Mouse (Mus musculus): ENCODE results near the gene Tmem209. TPM values are rescaled to one million over a fixed set of nuclear protein-coding genes. Genes with fewer than 3 reads are reported as not detected.

Tmem209 gene
- total RNA-seq, 2 experiments from 2014 or later: 47.7 to 54.5 TPM

- ATAC-seq (replicated peaks; ENCODE audit: low FRiP score, poor library complexity, severe bottlenecking): no peak
These were observed 31.6 kb upstream of the Tmem209 start, which contains the start of gene Cpa2 for GRCm38 (mm10) chr6:30541009-30541799. Gene Cpa2, plus strand, starts transcription at chr6:30541582.

GRCm38 (mm10) chr6:30538800-30539199 lies 29.2 kb upstream of the Tmem209 start:
- ATAC-seq (replicated peaks; ENCODE audit: low FRiP score, poor library complexity, severe bottlenecking): no peak

- ATAC-seq (replicated peaks; ENCODE audit: low FRiP score, poor library complexity, severe bottlenecking): no peak
These were observed 28.7 kb upstream of the Tmem209 start for GRCm38 (mm10) chr6:30538240-30538639.

- no peak for ATAC-seq (replicated peaks; ENCODE audit: low FRiP score, poor library complexity, severe bottlenecking)
These were observed 25.8 kb upstream of the Tmem209 start for GRCm38 (mm10) chr6:30535340-30535739.

DNA sequence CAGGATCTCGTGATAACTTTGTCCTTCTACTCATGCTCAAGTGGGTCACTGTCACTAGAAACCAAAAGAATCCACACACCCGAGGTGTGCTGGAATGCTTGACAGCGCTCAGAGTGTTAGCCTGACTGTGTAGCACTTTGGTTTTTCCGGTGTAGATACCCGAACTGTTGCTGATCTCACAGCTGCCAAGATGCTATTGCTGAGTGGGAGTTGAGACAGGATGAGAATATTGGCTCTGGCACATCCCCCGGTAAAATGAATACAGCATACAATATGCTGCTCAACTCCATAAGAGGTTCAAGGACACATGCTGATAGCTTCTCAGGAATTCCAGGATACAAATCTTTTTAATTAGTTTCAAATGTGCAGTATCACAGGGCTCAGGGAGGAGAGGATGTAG lies 19.2 kb upstream of the Tmem209 start:
- ATAC-seq (replicated peaks; ENCODE audit: low FRiP score, poor library complexity, severe bottlenecking): no peak

DNA sequence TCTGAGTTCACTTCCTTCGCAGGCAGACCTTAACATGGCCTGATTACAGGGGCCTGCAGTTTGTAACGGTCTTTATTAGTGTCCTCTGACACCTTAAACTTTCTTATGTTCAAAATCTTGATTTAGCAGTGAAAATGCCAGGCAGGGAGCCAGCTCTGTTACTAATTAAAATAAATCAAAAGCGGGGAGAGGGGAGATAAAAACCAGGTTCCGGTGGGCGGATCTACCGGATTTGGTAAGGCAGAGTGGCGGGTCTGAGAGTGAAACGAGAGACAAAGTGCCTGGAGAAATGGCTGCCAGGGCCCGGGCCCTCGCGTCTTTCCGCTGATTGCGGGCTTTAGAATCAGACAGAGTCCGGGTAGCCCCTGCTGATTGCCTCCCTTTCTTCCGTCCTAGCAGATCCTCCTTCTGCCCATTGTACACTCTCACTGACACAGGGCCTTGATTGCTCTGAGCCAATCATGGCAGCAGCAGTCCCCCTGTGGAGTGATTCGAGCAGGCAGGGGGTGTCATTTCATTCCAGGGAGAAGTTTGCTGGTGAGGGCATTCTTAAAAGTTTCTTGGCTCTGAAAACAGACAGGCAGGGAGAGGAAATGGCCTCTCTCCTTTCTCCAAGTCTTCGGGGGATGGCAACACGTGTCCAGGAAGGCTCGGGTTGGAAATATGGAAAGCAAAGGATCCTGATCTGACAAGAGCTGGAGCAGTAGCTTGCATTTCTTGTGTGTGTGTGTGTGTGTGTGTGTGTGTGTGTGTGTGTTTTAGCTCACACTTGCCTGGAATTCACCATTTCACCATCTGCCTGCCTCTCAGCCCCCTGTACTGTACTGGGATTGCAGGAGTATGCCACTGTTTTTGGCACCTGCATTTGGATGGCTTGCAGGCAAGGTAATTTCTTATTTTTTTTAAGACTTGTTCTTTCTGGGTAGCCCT lies 17.3 kb upstream of the Tmem209 start:
- no peak for ATAC-seq (replicated peaks; ENCODE audit: low FRiP score, poor library complexity, severe bottlenecking)

DNA sequence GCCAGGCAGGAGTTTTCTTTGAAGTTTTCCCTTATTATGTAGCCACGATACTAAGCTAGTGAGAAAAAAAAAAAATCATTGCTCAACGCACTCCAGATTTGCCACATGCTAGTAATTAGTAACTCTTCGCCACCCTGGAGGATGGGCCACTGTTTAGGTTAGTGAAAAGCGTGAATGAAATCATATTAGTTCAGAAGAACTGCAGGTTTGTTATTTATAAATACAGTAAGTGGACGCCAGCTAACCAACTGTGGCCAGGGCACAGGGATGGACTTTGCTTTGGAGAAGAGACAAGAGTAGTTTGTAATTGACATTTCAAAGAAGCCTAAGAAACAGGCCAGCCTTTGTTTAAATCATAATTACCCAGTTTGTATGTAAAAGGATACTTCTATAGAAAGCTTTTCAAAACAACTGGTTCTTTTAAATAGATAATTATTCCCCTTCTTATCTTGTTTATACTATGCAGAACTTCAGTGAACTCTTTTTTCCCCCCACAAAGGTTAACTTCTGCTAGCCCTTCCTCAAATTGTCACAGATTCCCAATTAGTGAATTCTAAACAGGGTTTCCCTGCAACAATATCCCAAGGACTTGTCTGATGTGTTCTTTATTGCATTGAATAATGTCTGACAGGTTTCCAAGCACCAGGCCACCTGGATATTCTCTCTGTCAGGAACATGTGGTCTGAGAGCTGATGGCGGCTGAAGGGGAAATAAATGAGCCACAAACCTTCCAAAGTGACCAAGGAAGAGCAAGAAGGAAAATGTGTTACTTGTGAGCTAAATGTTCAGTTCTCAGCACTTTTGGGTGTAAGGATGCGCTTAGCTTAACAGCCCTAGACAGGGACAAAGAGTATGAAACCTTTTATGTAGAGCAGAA lies 16.1 kb upstream of the Tmem209 start:
- ATAC-seq (replicated peaks; ENCODE audit: low FRiP score, poor library complexity, severe bottlenecking): no peak

DNA sequence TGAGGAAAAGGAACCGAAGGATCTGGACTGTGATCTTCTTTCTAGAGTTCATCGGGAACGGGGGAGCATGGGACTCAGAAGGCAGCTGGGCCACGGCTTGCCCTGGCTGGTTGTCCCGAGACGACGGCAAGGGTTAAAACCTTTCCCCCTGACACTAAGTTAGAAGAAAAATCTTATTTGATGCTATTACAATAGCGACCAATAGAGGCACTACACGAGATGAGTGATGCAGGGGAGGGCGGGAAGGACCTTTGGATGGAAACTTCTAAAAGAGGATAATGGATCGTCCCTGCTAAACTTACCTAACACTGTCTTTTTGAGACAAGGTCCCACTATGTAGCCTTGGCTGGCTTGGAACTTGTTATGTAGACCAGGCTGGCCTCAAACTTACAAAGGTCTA lies 10.8 kb upstream of the Tmem209 start:
- ATAC-seq (replicated peaks; ENCODE audit: low FRiP score, poor library complexity, severe bottlenecking): 0 out of 2 replicates have a peak, but pooled peaks have one; percentile 14

DNA sequence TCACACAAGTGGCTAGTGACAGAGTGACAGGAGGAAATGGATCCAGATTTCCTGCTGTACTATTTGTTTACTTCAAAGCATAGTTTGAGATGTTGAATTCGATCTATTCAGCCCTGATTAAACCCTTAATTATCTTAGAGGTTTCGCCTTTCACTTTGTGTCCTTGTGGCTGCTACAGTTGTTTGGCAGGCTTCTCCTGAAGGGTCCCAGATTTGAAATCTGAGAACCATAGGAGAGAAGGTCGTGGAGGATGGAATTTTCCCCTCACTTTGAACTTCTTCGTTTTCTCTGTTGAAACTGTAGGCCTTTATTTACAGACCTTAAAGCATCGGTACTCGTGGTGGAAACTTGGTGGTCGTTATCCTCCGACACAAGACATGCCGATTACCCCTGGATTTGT lies 4.7 kb upstream of the Tmem209 start:
- ATAC-seq (replicated peaks; ENCODE audit: low FRiP score, poor library complexity, severe bottlenecking): no peak

- ATAC-seq (replicated peaks; ENCODE audit: low FRiP score, poor library complexity, severe bottlenecking): peak; percentile 27; the same call in 1 of the 2 replicates
These were observed 708 bp upstream of the Tmem209 start for GRCm38 (mm10) chr6:30510291-30510690.

GRCm38 (mm10) chr6:30508824-30509223 lies 759 bp downstream of the Tmem209 start:
- no peak for ATAC-seq (replicated peaks; ENCODE audit: low FRiP score, poor library complexity, severe bottlenecking)

DNA sequence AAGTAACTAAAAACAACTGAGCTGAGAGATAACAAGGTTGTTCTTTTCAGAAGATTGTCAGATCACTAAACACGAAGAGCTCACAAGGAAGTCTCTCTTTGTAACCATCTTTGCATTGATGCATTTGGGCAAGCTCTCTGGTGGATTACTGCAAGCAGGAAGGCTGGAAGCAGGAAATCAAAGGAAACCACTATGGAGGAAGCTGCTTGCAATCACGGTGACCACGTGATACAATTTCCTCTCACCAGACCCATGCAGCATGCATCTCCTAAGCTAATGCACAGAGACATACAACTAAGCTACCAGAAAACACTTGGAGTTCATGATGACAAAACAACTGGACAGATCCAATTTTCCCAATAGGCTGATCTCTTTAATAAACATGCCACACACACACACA lies 10.5 kb downstream of the Tmem209 start:
- ATAC-seq (replicated peaks; ENCODE audit: low FRiP score, poor library complexity, severe bottlenecking): no peak

- no peak for ATAC-seq (replicated peaks; ENCODE audit: low FRiP score, poor library complexity, severe bottlenecking)
These were observed 23.1 kb downstream of the Tmem209 start for GRCm38 (mm10) chr6:30486504-30486903.

DNA sequence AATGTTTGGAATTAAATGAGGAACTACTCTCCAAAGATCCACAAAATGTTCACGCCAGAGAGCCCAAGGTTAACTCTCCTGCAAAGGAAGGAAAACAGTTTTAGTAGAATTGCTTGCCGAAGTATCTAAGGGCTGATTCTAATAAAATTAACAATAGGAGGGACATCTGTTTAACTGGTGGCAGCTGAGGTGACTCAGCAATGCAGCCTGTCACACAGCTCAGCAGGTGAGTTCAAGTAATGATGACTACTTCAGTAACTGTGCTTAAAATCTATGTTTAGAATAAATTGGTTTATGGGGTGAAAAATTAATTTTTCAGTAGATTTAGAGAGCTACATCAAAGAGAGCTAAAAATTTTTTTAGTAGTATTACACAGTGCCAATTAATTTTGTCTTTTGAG lies 26.7 kb downstream of the Tmem209 start:
- ATAC-seq (replicated peaks; ENCODE audit: low FRiP score, poor library complexity, severe bottlenecking): no peak

DNA sequence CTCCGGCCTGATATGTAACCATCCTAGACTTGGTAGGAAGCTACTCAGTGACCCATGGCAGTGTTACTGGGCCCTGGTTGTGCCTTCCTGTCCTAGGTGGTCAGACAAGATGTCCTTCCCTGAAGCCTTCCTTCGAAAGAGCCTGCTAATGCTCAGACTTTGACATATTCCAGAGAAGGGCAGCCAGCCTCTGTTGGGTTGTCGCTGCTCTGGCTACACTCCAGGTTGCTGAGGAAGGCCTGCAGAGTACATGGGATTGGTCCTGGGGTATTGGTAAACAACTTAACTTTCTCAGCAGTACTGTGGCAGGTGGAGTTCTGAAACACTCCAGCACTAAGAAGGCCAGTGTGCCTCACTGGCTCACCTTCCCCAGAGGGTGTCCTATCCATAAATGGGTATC lies 30.2 kb downstream of the Tmem209 start:
- no peak for ATAC-seq (replicated peaks; ENCODE audit: low FRiP score, poor library complexity, severe bottlenecking)

DNA sequence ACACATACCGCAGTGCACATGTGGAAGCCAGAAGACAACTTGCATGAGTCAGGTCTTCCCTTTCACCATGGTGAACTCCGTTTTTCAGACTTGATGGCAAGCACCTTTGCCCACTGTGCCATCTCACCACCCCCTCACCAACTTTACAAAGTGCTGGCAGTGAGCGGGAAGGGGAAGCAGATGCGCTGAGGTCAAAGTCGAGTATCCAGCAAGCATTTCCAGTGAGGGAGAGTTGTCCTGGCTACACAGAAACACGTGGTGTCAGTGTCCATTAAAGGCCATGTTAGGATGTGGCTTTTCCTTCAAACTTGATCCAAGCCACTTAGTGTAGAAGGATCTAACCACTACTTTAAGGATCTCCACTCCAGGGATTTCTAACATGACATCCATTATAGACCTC lies 31.8 kb downstream of the Tmem209 start:
- ATAC-seq (replicated peaks; ENCODE audit: low FRiP score, poor library complexity, severe bottlenecking): no peak

GRCm38 (mm10) chr6:30477210-30477714 lies 32.3 kb downstream of the Tmem209 start:
- ATAC-seq (replicated peaks; ENCODE audit: low FRiP score, poor library complexity, severe bottlenecking): no peak

DNA sequence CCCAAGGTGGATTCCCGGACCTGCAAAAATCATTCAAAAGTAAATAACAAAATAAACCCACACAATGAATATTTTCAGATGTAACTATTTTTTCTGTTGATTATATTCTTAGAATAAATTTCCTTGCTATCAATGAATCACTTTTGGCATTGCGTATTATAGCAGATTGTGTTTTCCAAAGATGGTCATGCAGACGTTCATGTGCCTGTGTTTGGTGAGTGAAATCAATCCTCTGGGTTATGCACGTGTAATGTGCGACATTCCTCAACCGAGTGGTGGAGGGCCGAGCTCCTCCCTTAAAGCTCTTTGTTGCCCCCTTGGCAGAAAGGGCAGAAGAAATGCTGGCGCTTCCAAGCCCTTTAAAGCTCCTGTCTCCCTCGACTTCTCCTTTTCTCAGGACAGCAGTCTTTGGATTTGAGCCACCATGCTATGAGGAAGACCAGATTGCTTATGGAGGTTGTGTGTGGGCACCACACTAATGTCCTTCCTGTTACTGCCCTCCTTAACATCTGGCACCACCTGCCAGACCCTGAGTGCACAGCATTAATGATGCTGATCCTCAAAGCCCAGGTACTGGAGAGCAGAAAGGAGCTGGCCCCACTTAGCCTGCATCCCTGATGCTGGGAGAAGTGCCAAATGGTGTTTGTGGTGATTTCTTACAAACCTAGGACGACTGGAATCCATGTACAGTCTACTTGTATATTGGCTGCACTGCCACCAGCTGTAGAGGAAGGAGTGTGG lies 33.4 kb downstream of the Tmem209 start:
- ATAC-seq (replicated peaks; ENCODE audit: low FRiP score, poor library complexity, severe bottlenecking): no peak

DNA sequence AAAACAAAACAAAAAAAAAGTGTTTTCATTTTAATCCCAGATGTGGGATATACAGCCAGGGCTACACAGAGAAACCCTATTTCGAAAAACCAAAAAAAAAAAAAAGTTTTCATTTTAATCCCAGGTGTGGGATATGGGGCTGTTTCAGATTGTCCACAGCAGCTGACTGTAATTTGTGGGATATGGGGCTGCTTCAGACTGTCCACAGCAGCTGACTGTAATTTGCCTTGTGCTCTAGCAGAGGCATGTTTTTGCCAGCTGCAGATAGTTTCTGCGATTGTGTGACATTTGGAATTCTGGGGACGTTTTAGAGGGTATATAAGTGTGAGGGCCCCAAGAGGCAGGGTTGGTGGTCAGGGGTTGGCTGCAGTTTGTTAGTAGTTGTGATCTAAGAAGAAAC lies 37.9 kb downstream of the Tmem209 start:
- ATAC-seq (replicated peaks; ENCODE audit: low FRiP score, poor library complexity, severe bottlenecking): no peak
